Mouse (Mus musculus): Measurements from ENCODE around the gene Depdc7. TPM values are rescaled to one million over a fixed set of nuclear protein-coding genes. Genes with fewer than 3 reads are reported as not detected.

The Depdc7 gene
- 9.5 and 12.1 TPM in 2 replicates for total RNA-seq (2012; rRNA removed)

DNA sequence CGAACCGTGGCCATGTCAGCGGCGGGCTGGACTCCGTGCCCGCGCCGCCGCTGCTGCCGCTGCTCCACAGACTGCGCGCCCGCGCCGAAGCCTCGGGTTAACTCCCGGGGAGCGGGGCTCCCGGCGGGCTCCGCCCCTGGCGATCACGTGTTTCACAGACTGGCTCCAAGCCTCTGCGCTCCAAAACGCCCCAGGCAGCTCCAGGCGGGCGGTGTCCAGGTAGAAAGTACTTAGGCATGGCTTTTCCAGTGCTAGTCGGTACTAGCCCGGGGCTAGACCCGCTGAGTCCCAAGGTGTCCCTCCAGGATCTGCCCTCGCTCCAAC is at the start of gene Depdc7:
Gene Depdc7, minus strand, starts transcription at position 138 of the 324 bp plus-strand sequence.
- Histone ChIP-seq H3K9me3 (ENCODE audit: control insufficient read depth, insufficient read depth, low read depth, low read length) (no peaks in the 10 kb centered on the region), H3K36me3 (ENCODE audit: control insufficient read depth, insufficient read depth, low read length, poor library complexity, severe bottlenecking) (no peaks in the 10 kb centered on the region), H3K4me3 (ENCODE audit: insufficient read depth in 1 of 2, low read depth in 1 of 2, low read length in 2 of 2, poor library complexity in 1 of 2, severe bottlenecking in 1 of 2) (peak within 1 kb of the TSS; percentile 86 to 95), H3K4me1 (ENCODE audit: control insufficient read depth in 2 of 2, insufficient read depth in 2 of 2, low read length in 2 of 2, poor library complexity in 1 of 2) (peaks cover 0 to 4% of the 10 kb centered on the region in 2 experiments; a peak in 2 of 4 replicates), H3K27ac (ENCODE audit: insufficient read depth, low read depth, low read length, poor library complexity, severe bottlenecking) (no peak within 1 kb of the TSS), H3K9ac (ENCODE audit: insufficient read depth, low read depth, low read length, poor library complexity, severe bottlenecking) (peak within 1 kb of the TSS; percentile 91)
- peak; percentile 93 for DNase-seq (ENCODE audit: low read depth, low spot score)
- TF ChIP-seq ZNF384 (IDR thresholded peaks at IDR 0.05; ENCODE audit: low read depth, low read length): no peak
- no peak for TF ChIP-seq HCFC1 (IDR thresholded peaks at IDR 0.05; ENCODE audit: borderline replicate concordance, insufficient read depth, low read length)
- no peak for TF ChIP-seq ZC3H11A (IDR thresholded peaks at IDR 0.05; ENCODE audit: borderline replicate concordance, low read depth, low read length)
- no peak for TF ChIP-seq MAFK (IDR thresholded peaks at IDR 0.05; ENCODE audit: insufficient read depth, low read depth, low read length)
- TF ChIP-seq CHD2 (IDR thresholded peaks at IDR 0.05; ENCODE audit: low read depth, low read length): no peak
- in situ Hi-C loops (cut with MboI; ENCODE audit: low sequenced_read_pairs in 2 of 2, unreplicated experiment in 2 of 2): no loop called here

DNA sequence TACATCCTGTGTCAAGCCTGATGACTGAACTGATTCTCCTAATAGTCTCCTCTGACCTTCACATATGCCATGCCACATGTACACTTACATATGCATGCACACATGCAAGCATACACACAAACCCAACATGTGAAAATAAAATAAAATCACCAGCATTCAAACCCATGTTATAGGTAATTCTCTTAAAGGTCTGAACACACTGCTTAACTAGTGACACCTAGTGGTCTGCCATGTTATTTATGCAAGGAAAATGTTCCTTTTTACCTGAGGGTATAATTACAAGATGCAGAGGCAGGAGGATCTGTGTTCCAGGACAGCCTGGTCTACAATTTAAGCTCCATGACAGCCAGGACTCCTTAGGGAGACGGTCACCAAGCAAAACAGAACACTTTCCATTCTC is 32.1 kb upstream of the Depdc7 start:
- H3K4me1 ChIP-seq (ENCODE audit: control insufficient read depth in 2 of 2, insufficient read depth in 2 of 2, low read length in 2 of 2, poor library complexity in 1 of 2): no peaks in the 10 kb centered on the region
- H3K36me3 ChIP-seq (ENCODE audit: control insufficient read depth, insufficient read depth, low read length, poor library complexity, severe bottlenecking): peaks cover 20% of the 10 kb centered on the region
- no peak for TF ChIP-seq ZNF384 (IDR thresholded peaks at IDR 0.05; ENCODE audit: low read depth, low read length)
- no peak for TF ChIP-seq HCFC1 (IDR thresholded peaks at IDR 0.05; ENCODE audit: borderline replicate concordance, insufficient read depth, low read length)
- no peak for TF ChIP-seq CHD2 (IDR thresholded peaks at IDR 0.05; ENCODE audit: low read depth, low read length)
- no peak for TF ChIP-seq ZC3H11A (IDR thresholded peaks at IDR 0.05; ENCODE audit: borderline replicate concordance, low read depth, low read length)
- no peak for TF ChIP-seq MAFK (IDR thresholded peaks at IDR 0.05; ENCODE audit: insufficient read depth, low read depth, low read length)
- H3K9me3 ChIP-seq (ENCODE audit: control insufficient read depth, insufficient read depth, low read depth, low read length): no peaks in the 10 kb centered on the region
- peak; percentile 15 for DNase-seq (ENCODE audit: low read depth, low spot score)
- no peak overlapping the region for H3K4me3 ChIP-seq (ENCODE audit: insufficient read depth in 1 of 2, low read depth in 1 of 2, low read length in 2 of 2, poor library complexity in 1 of 2, severe bottlenecking in 1 of 2)
- H3K27ac ChIP-seq (ENCODE audit: insufficient read depth, low read depth, low read length, poor library complexity, severe bottlenecking): no peak overlapping the region
- H3K9ac ChIP-seq (ENCODE audit: insufficient read depth, low read depth, low read length, poor library complexity, severe bottlenecking): no peak overlapping the region
- in situ Hi-C loops (cut with MboI; ENCODE audit: low sequenced_read_pairs in 2 of 2, unreplicated experiment in 2 of 2): no loop called here

DNA sequence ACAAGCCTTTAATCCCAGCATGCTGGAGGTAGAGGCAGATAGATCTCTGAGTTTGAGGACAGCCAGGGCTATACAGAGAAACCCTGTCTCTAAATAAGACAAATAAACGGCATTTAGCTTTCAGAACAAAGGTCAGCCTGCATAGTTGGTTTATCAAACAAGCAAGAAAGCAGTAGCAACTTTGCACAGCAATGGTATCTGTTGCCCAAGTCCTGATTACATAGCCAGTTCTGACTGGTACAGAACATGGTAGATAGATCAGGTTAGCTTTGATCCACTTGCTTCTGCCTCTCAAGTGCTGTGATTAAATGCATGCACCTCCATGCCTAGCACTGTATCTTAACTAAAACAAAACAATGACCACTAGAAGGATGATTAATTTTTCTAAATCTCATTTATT is 26.0 kb upstream of the Depdc7 start:
- DNase-seq (ENCODE audit: low read depth, low spot score): no peak
- peaks cover 6% of the 10 kb centered on the region for H3K36me3 ChIP-seq (ENCODE audit: control insufficient read depth, insufficient read depth, low read length, poor library complexity, severe bottlenecking)
- H3K9ac ChIP-seq (ENCODE audit: insufficient read depth, low read depth, low read length, poor library complexity, severe bottlenecking): no peak overlapping the region
- no peak overlapping the region for H3K4me3 ChIP-seq (ENCODE audit: insufficient read depth in 1 of 2, low read depth in 1 of 2, low read length in 2 of 2, poor library complexity in 1 of 2, severe bottlenecking in 1 of 2)
- TF ChIP-seq HCFC1 (IDR thresholded peaks at IDR 0.05; ENCODE audit: borderline replicate concordance, insufficient read depth, low read length) (no peak), ZNF384 (IDR thresholded peaks at IDR 0.05; ENCODE audit: low read depth, low read length) (no peak), ZC3H11A (IDR thresholded peaks at IDR 0.05; ENCODE audit: borderline replicate concordance, low read depth, low read length) (no peak), MAFK (IDR thresholded peaks at IDR 0.05; ENCODE audit: insufficient read depth, low read depth, low read length) (no peak), CHD2 (IDR thresholded peaks at IDR 0.05; ENCODE audit: low read depth, low read length) (no peak)
- H3K27ac ChIP-seq (ENCODE audit: insufficient read depth, low read depth, low read length, poor library complexity, severe bottlenecking): no peak overlapping the region
- in situ Hi-C loops (cut with MboI; ENCODE audit: low sequenced_read_pairs in 2 of 2, unreplicated experiment in 2 of 2): no loop called here
- no peaks in the 10 kb centered on the region for H3K9me3 ChIP-seq (ENCODE audit: control insufficient read depth, insufficient read depth, low read depth, low read length)
- H3K4me1 ChIP-seq (ENCODE audit: control insufficient read depth in 2 of 2, insufficient read depth in 2 of 2, low read length in 2 of 2, poor library complexity in 1 of 2): no peaks in the 10 kb centered on the region

DNA sequence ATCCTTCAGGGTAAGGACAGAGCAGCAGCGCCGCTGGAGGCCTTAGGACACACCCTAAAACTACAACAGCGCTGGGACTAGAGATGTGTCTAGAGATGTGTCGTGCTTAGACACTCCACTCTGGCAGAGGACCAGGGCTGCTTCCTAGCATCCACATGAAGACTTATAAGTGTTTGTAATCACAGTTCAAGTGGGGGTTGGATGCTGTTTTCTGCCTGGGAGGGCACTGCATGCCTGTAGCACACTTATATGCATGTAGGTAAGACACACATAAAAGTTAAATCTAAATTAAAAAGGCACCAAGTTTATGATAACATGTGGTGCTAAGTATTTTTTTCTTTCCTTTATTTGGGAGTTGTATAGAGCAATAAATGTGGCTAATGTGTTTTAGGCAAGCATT is 21.3 kb upstream of the Depdc7 start:
- H3K4me3 ChIP-seq (ENCODE audit: insufficient read depth in 1 of 2, low read depth in 1 of 2, low read length in 2 of 2, poor library complexity in 1 of 2, severe bottlenecking in 1 of 2): no peak overlapping the region
- no peak for DNase-seq (ENCODE audit: low read depth, low spot score)
- in situ Hi-C loops (cut with MboI; ENCODE audit: low sequenced_read_pairs in 2 of 2, unreplicated experiment in 2 of 2): no loop called here
- no peaks in the 10 kb centered on the region; the same call in 1 of the 2 replicates for H3K36me3 ChIP-seq (ENCODE audit: control insufficient read depth, insufficient read depth, low read length, poor library complexity, severe bottlenecking)
- no peak for TF ChIP-seq ZNF384 (IDR thresholded peaks at IDR 0.05; ENCODE audit: low read depth, low read length)
- no peak for TF ChIP-seq ZC3H11A (IDR thresholded peaks at IDR 0.05; ENCODE audit: borderline replicate concordance, low read depth, low read length)
- no peak for TF ChIP-seq CHD2 (IDR thresholded peaks at IDR 0.05; ENCODE audit: low read depth, low read length)
- TF ChIP-seq MAFK (IDR thresholded peaks at IDR 0.05; ENCODE audit: insufficient read depth, low read depth, low read length): no peak
- no peak for TF ChIP-seq HCFC1 (IDR thresholded peaks at IDR 0.05; ENCODE audit: borderline replicate concordance, insufficient read depth, low read length)
- H3K9ac ChIP-seq (ENCODE audit: insufficient read depth, low read depth, low read length, poor library complexity, severe bottlenecking): no peak overlapping the region
- no peak overlapping the region for H3K27ac ChIP-seq (ENCODE audit: insufficient read depth, low read depth, low read length, poor library complexity, severe bottlenecking)
- H3K9me3 ChIP-seq (ENCODE audit: control insufficient read depth, insufficient read depth, low read depth, low read length): no peaks in the 10 kb centered on the region
- H3K4me1 ChIP-seq (ENCODE audit: control insufficient read depth in 2 of 2, insufficient read depth in 2 of 2, low read length in 2 of 2, poor library complexity in 1 of 2): no peaks in the 10 kb centered on the region

All from ES-E14 (cell line).